Mouse (Mus musculus) heart, postnatal 36 days (tissue): ENCODE measurements around the gene Manbal. TPM values are rescaled to one million over a fixed set of nuclear protein-coding genes. Genes with fewer than 3 reads are reported as not detected.
"Not testable (repeated sequence)": the region's sequence is repeated elsewhere in the genome, so short reads cannot be mapped to it uniquely, and the experiment has no call there.

Source experiments
- DNase-seq, 2 experiments: peaks; one replicate each; pipeline ENCODE4 v3.0.0; 2021 to 2022
- intact Hi-C: fragments of 180-260 bp; cut with DNase I; formaldehyde crosslinking; loops from one replicate; pipeline ENCODE4 v1.15.1; 2025
- total RNA-seq, 2 experiments: library from RNA; stranded (reverse); gene quantifications; 2 replicates each; pipeline ENCODE4 v1.2.3; 2021

The Manbal gene
- total RNA-seq, 2 experiments from 2014 or later, result 21.5 to 23.1 TPM

GRCm38 (mm10) chr2:157363031-157363430, 4.4 kb upstream of the Manbal start:
- no peak for DNase-seq
- intact Hi-C loops, result loop anchor here (10.0 kb wide), 1 partner anchor 372 kb away; the partner anchor contains the start of gene Ctnnbl1

- peak in 1 of 2 experiments; percentile 12 for DNase-seq
- intact Hi-C loops, result loop anchor here (10.0 kb wide), 1 partner anchor 368 kb away; the partner anchor contains the start of gene Ctnnbl1
These were observed 632 bp upstream of the Manbal start for GRCm38 (mm10) chr2:157366762-157367161.

GRCm38 (mm10) chr2:157367991-157368390, 597 bp downstream of the Manbal start:
- DNase-seq, result no peak
- intact Hi-C loops, result loop anchor here (10.0 kb wide), 1 partner anchor 367 kb away; the partner anchor contains the start of gene Ctnnbl1

GRCm38 (mm10) chr2:157371696-157372095, 4.3 kb downstream of the Manbal start:
- DNase-seq, result no peak
- intact Hi-C loops, result no loop called here

- DNase-seq, result peak; percentile 12 to 24
- intact Hi-C loops, result no loop called here
These were observed 6.3 kb downstream of the Manbal start for GRCm38 (mm10) chr2:157373681-157374080.

- intact Hi-C loops, result no loop called here
- DNase-seq, result no peak
These were observed 7.7 kb downstream of the Manbal start for GRCm38 (mm10) chr2:157375051-157375450.

GRCm38 (mm10) chr2:157375794-157376757, 8.7 kb downstream of the Manbal start:
- intact Hi-C loops, result no loop called here

GRCm38 (mm10) chr2:157376995-157377394, 9.6 kb downstream of the Manbal start:
- DNase-seq, result no peak
- intact Hi-C loops, result no loop called here

More at GRCm38 (mm10) chr2:157375794-157376757, 8.7 kb downstream of the Manbal start:
- no peak for DNase-seq

- intact Hi-C loops, result no loop called here
- DNase-seq, result no peak
These were observed 17.4 kb downstream of the Manbal start for GRCm38 (mm10) chr2:157384836-157385235.

GRCm38 (mm10) chr2:157388901-157389590, 21.7 kb downstream of the Manbal start:
- intact Hi-C loops, DNase-seq: not testable (repeated sequence)

GRCm38 (mm10) chr2:157389591-157389921, 22.2 kb downstream of the Manbal start:
- intact Hi-C loops, result no loop called here
- DNase-seq, result no peak

GRCm38 (mm10) chr2:157392331-157392730, 24.9 kb downstream of the Manbal start:
- no peak for DNase-seq
- intact Hi-C loops, result no loop called here

- DNase-seq, result no peak
- intact Hi-C loops, result no loop called here
These were observed 26.2 kb downstream of the Manbal start for GRCm38 (mm10) chr2:157393549-157393948.

GRCm38 (mm10) chr2:157394868-157395267, 27.5 kb downstream of the Manbal start:
- intact Hi-C loops, result no loop called here
- no peak for DNase-seq

GRCm38 (mm10) chr2:157395371-157395770, 28.0 kb downstream of the Manbal start:
- DNase-seq, result no peak
- intact Hi-C loops, result no loop called here

GRCm38 (mm10) chr2:157395960-157396359, 28.6 kb downstream of the Manbal start:
- DNase-seq, result no peak
- intact Hi-C loops, result no loop called here

- intact Hi-C loops, result no loop called here
- DNase-seq, result no peak
These were observed 30.0 kb downstream of the Manbal start for GRCm38 (mm10) chr2:157397376-157397775.

GRCm38 (mm10) chr2:157398539-157398938, 31.1 kb downstream of the Manbal start:
- intact Hi-C loops, result no loop called here
- no peak for DNase-seq

- intact Hi-C loops, result no loop called here
- no peak for DNase-seq
These were observed 32.4 kb downstream of the Manbal start for GRCm38 (mm10) chr2:157399797-157400196.

- DNase-seq, result no peak
- intact Hi-C loops, result no loop called here
These were observed 33.1 kb downstream of the Manbal start for GRCm38 (mm10) chr2:157400491-157400890.

- DNase-seq, result no peak
- intact Hi-C loops, result no loop called here
These were observed 33.9 kb downstream of the Manbal start for GRCm38 (mm10) chr2:157401261-157401660.
